Comparison of ENCODE assay signal across 8 mouse cellular contexts in genomic region chr4:141404518-141405313, GRCm38 (mm10). TPM values are rescaled to one million over a fixed set of nuclear protein-coding genes. Genes with fewer than 3 reads are reported as not detected.
A peak's percentile ranks its signal among the peaks of the same experiment; 100 is the strongest.
DNase-seq lines count a peak whose midpoint lies in the region; ATAC-seq lines count a peak whose summit lies in the region.

No protein-coding gene starts in this region.

- ATAC-seq in hindbrain, embryonic 15.5 days (ENCODE audit: low FRiP score, low read depth), result peak; percentile 92

- peak overlapping the region; percentile 22 for H3K4me3 ChIP-seq in hindbrain, embryonic 15.5 days

- no peaks in the 10 kb centered on the region for H3K9me3 ChIP-seq in hindbrain, embryonic 15.5 days

- H3K27me3 ChIP-seq in hindbrain, embryonic 15.5 days, result no peaks in the 10 kb centered on the region

- peak overlapping the region; percentile 40; the same call in 1 of the 2 replicates for H3K9ac ChIP-seq in hindbrain, embryonic 15.5 days

- peak overlapping the region; percentile 54 for H3K4me2 ChIP-seq in hindbrain, embryonic 15.5 days

- DNase-seq in Muller cell, postnatal 12 days (ENCODE audit: inconsistent ontology term), result peak; percentile 73
- peak; percentile 95 for DNase-seq in cerebellum, postnatal 14 days
- DNase-seq in frontal cortex, postnatal 36 days (ENCODE audit: low spot score in 2 of 2), result peak; percentile 93
- peak; percentile 86 to 90 for DNase-seq in layer of hippocampus, postnatal 36 days
- peak; percentile 92 for DNase-seq in lung, postnatal 36 days
- peak; percentile 75 for DNase-seq in retina, postnatal 7 days (ENCODE audit: low read depth, low spot score)
- DNase-seq in urinary bladder, adult 18-20 months (ENCODE audit: low spot score in 2 of 2), result peak; percentile 70 to 82

- H3K36me3 ChIP-seq in hindbrain, embryonic 15.5 days, result no peaks in the 10 kb centered on the region

- no peak overlapping the region for H3K27ac ChIP-seq in hindbrain, embryonic 15.5 days (replicated peaks)

- WGBS in hindbrain, embryonic 15.5 days, result 14% methylated on average over 15 of the region's 15 CpGs

- H3K4me1 ChIP-seq in hindbrain, embryonic 15.5 days (replicated peaks), result peaks cover 7% of the 10 kb centered on the region

RNA-seq across cellular contexts. Expression of gene Clcnka, which starts 6.2 kb away (rescaled TPM):
- 0.52 and 0.65 TPM in 2 replicates for polyA plus RNA-seq in hindbrain, embryonic 15.5 days (2015; fragmentation: Nextera tagmentation; extraction: Ambion mirVana)
- total RNA-seq in layer of hippocampus, postnatal 36 days (2021), result not detected

RNA-seq across cellular contexts. Expression of gene Clcnkb, which starts 11.1 kb away (rescaled TPM):
- not detected in 2 replicates for polyA plus RNA-seq in hindbrain, embryonic 15.5 days (2015; fragmentation: Nextera tagmentation; extraction: Ambion mirVana)
- total RNA-seq in layer of hippocampus, postnatal 36 days (2021), result not detected

RNA-seq across cellular contexts. Expression of gene Hspb7, which starts 15.9 kb away (rescaled TPM):
- polyA plus RNA-seq in hindbrain, embryonic 15.5 days (2015; fragmentation: Nextera tagmentation; extraction: Ambion mirVana), result not detected in 2 replicates
- total RNA-seq in layer of hippocampus, postnatal 36 days (2021), result not detected

RNA-seq across cellular contexts. Expression of gene Srarp, which starts 31.2 kb away (rescaled TPM):
- 0.39 TPM in 1 of 2 replicates, not detected in the other for polyA plus RNA-seq in hindbrain, embryonic 15.5 days (2015; fragmentation: Nextera tagmentation; extraction: Ambion mirVana)
- 1 to 10 TPM; 4.7 to 5.1 TPM for total RNA-seq in layer of hippocampus, postnatal 36 days (2021)

RNA-seq across cellular contexts. Expression of gene Fam131c, which starts 36.7 kb away (rescaled TPM):
- 42.1 and 42.5 TPM in 2 replicates for polyA plus RNA-seq in hindbrain, embryonic 15.5 days (2015; fragmentation: Nextera tagmentation; extraction: Ambion mirVana)
- 1 to 10 TPM; 2.1 to 3.3 TPM for total RNA-seq in layer of hippocampus, postnatal 36 days (2021)
